28 mouse cellular contexts compared by ENCODE assay signal in the genomic region with DNA sequence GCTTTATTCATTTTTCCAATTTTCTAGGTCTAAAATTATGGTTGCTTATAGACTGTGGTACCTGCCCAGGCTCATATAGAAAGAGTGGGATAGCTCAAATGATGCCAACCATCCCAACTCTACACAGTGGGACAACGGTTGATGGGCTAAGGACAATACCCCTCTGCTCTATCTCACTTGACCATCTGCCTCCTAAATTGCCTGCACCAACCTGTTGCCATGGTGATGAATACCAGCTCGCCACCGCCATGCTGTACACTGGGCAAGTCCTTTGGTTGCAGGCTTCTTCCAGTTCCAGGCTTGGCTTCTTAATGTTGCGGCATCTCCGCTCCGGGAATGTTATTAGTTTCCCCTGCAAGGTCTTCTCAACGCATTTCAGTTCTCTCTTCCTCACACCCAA.
DNase-seq lines count a peak whose midpoint lies in the region; ATAC-seq and TF ChIP-seq lines count a peak whose summit lies in the region.
"Had no signal": no experiment of that assay in that cellular context is flagged by ENCODE, and none has a peak within 500 bp of the region (broad histone marks: within the 10 kb centered on the region; RNA-seq: fewer than 3 reads in every experiment).

No protein-coding gene starts in this region.

- H3K9ac ChIP-seq in forebrain, embryonic 11.5 days (ENCODE audit: low read length), result no peak overlapping the region
- H3K9ac ChIP-seq in midbrain, embryonic 16.5 days (ENCODE audit: low read depth, low read length), result no peak overlapping the region
- no peak overlapping the region for H3K9ac ChIP-seq in hindbrain, embryonic 12.5 days
- no peak overlapping the region for H3K9ac ChIP-seq in midbrain, postnatal 0 days (replicated peaks; ENCODE audit: low read length, poor library complexity, severe bottlenecking)
- H3K9ac ChIP-seq: embryonic facial prominence, embryonic 13.5 days; kidney, embryonic 15.5 days; limb, embryonic 15.5 days; liver, embryonic 14.5 days; lung, embryonic 14.5 days; neural tube, embryonic 13.5 days; stomach, embryonic 15.5 days had no signal

- no peaks in the 10 kb centered on the region for H3K36me3 ChIP-seq in forebrain, embryonic 11.5 days (ENCODE audit: control insufficient read depth, insufficient read depth, low read length)
- H3K36me3 ChIP-seq in forebrain, embryonic 10.5 days (replicated peaks), result no peaks in the 10 kb centered on the region
- H3K36me3 ChIP-seq in midbrain, embryonic 10.5 days, result no peaks in the 10 kb centered on the region
- H3K36me3 ChIP-seq in midbrain, embryonic 16.5 days (ENCODE audit: control insufficient read depth, insufficient read depth, low read length), result 0 out of 2 replicates have a peak, but pooled peaks cover 3% of the 10 kb centered on the region
- H3K36me3 ChIP-seq in hindbrain, embryonic 12.5 days, result no peaks in the 10 kb centered on the region
- no peaks in the 10 kb centered on the region for H3K36me3 ChIP-seq in midbrain, postnatal 0 days (ENCODE audit: insufficient read depth, low read length)
- H3K36me3 ChIP-seq: embryonic facial prominence, embryonic 13.5 days; G1E; kidney, embryonic 15.5 days; limb, embryonic 15.5 days; neural tube, embryonic 13.5 days; stomach, embryonic 15.5 days had no signal

- DNase-seq in forebrain, embryonic 11.5 days (ENCODE audit: low spot score), result no peak
- DNase-seq in forebrain, embryonic 10.5 days (ENCODE audit: extremely low spot score, low spot score), result no peak
- DNase-seq in midbrain, embryonic 10.5 days (ENCODE audit: low spot score), result peak; percentile 25
- peak; percentile 37 for DNase-seq in midbrain, postnatal 0 days (ENCODE audit: low spot score)
- DNase-seq: adrenal gland, adult 2 months; B cell, adult 2 months; cerebellum, adult 18-20 months; cerebellum, postnatal 36 days; gastrocnemius, postnatal 36 days; heart, adult 2 months; kidney, adult 11 months; kidney, postnatal 36 days; lung, embryonic 14.5 days; thymus, postnatal 25 days had no signal

- peak; percentile 51; the same call in 1 of the 2 replicates for ATAC-seq in forebrain, embryonic 11.5 days (replicated peaks; ENCODE audit: low FRiP score)
- ATAC-seq in midbrain, embryonic 16.5 days, result no peak
- ATAC-seq in hindbrain, embryonic 12.5 days (ENCODE audit: low FRiP score), result peak; percentile 69; the same call in 1 of the 2 replicates
- no peak for ATAC-seq in midbrain, postnatal 0 days (ENCODE audit: low FRiP score)
- no peak for ATAC-seq in frontal cortex, adult (ENCODE audit: low TSS enrichment)
- ATAC-seq: Patski had no signal

- H3K4me1 ChIP-seq in forebrain, embryonic 11.5 days (replicated peaks; ENCODE audit: control insufficient read depth, insufficient read depth, low read length), result no peaks in the 10 kb centered on the region
- H3K4me1 ChIP-seq in forebrain, embryonic 10.5 days, result peaks cover 8% of the 10 kb centered on the region
- peaks cover 8% of the 10 kb centered on the region for H3K4me1 ChIP-seq in midbrain, embryonic 10.5 days
- H3K4me1 ChIP-seq in midbrain, embryonic 16.5 days (ENCODE audit: control insufficient read depth, insufficient read depth, low read length), result no peaks in the 10 kb centered on the region
- peaks cover 4% of the 10 kb centered on the region; the same call in 1 of the 2 replicates for H3K4me1 ChIP-seq in hindbrain, embryonic 12.5 days
- H3K4me1 ChIP-seq in midbrain, postnatal 0 days (ENCODE audit: insufficient read depth, low read length), result no peaks in the 10 kb centered on the region
- H3K4me1 ChIP-seq: embryonic facial prominence, embryonic 13.5 days; kidney, embryonic 15.5 days; limb, embryonic 15.5 days; stomach, embryonic 15.5 days had no signal

- H3K4me2 ChIP-seq in forebrain, embryonic 11.5 days (ENCODE audit: low read depth, low read length, severe bottlenecking), result no peak overlapping the region
- H3K4me2 ChIP-seq in midbrain, embryonic 16.5 days (ENCODE audit: low read length), result no peak overlapping the region
- no peak overlapping the region for H3K4me2 ChIP-seq in hindbrain, embryonic 12.5 days (replicated peaks)
- no peak overlapping the region for H3K4me2 ChIP-seq in midbrain, postnatal 0 days (ENCODE audit: low read depth, low read length, poor library complexity, severe bottlenecking)
- H3K4me2 ChIP-seq: embryonic facial prominence, embryonic 13.5 days; kidney, embryonic 15.5 days; limb, embryonic 15.5 days; lung, embryonic 14.5 days; neural tube, embryonic 13.5 days; stomach, embryonic 15.5 days had no signal

- H3K4me3 ChIP-seq in forebrain, embryonic 11.5 days (ENCODE audit: low read depth, low read length), result no peak overlapping the region
- no peak overlapping the region for H3K4me3 ChIP-seq in forebrain, embryonic 10.5 days
- H3K4me3 ChIP-seq in midbrain, embryonic 10.5 days, result no peak overlapping the region
- H3K4me3 ChIP-seq in midbrain, embryonic 16.5 days (ENCODE audit: low read depth, low read length), result no peak overlapping the region
- H3K4me3 ChIP-seq in hindbrain, embryonic 12.5 days, result no peak overlapping the region
- no peak overlapping the region for H3K4me3 ChIP-seq in midbrain, postnatal 0 days (ENCODE audit: low read depth, low read length)
- H3K4me3 ChIP-seq: embryonic facial prominence, embryonic 13.5 days; erythroblast, embryonic 14.5 days; heart, adult 2 months; kidney, embryonic 15.5 days; left cerebral cortex, adult 2 months; limb, embryonic 15.5 days; neural tube, embryonic 13.5 days; stomach, embryonic 15.5 days had no signal

- WGBS in forebrain, embryonic 11.5 days, result 71% methylated on average over 7 of the region's 7 CpGs
- 84% methylated on average over 7 of the region's 7 CpGs for WGBS in forebrain, embryonic 10.5 days
- 58% methylated on average over 7 of the region's 7 CpGs for WGBS in midbrain, embryonic 10.5 days
- WGBS in midbrain, embryonic 16.5 days, result 47% methylated on average over 7 of the region's 7 CpGs
- WGBS in hindbrain, embryonic 12.5 days, result 46% methylated on average over 7 of the region's 7 CpGs
- 62% methylated on average over 7 of the region's 7 CpGs for WGBS in midbrain, postnatal 0 days

- no peaks in the 10 kb centered on the region for H3K27me3 ChIP-seq in forebrain, embryonic 11.5 days (ENCODE audit: control insufficient read depth, insufficient read depth, low read length)
- no peaks in the 10 kb centered on the region for H3K27me3 ChIP-seq in forebrain, embryonic 10.5 days (ENCODE audit: poor library complexity, severe bottlenecking)
- no peaks in the 10 kb centered on the region for H3K27me3 ChIP-seq in midbrain, embryonic 10.5 days (ENCODE audit: low read depth, poor library complexity, severe bottlenecking)
- H3K27me3 ChIP-seq in midbrain, embryonic 16.5 days (ENCODE audit: control insufficient read depth, insufficient read depth, low read depth, low read length), result no peaks in the 10 kb centered on the region
- no peaks in the 10 kb centered on the region for H3K27me3 ChIP-seq in hindbrain, embryonic 12.5 days
- no peaks in the 10 kb centered on the region for H3K27me3 ChIP-seq in midbrain, postnatal 0 days (ENCODE audit: insufficient read depth, low read length)
- H3K27me3 ChIP-seq: CH12.LX; embryonic facial prominence, embryonic 13.5 days; kidney, embryonic 15.5 days; neural tube, embryonic 13.5 days; Patski; stomach, embryonic 15.5 days had no signal

- no peak overlapping the region for H3K27ac ChIP-seq in forebrain, embryonic 11.5 days (ENCODE audit: low read depth, low read length)
- no peak overlapping the region for H3K27ac ChIP-seq in forebrain, embryonic 10.5 days
- H3K27ac ChIP-seq in midbrain, embryonic 10.5 days (replicated peaks), result no peak overlapping the region
- H3K27ac ChIP-seq in midbrain, embryonic 16.5 days (ENCODE audit: low read length), result no peak overlapping the region
- no peak overlapping the region for H3K27ac ChIP-seq in hindbrain, embryonic 12.5 days
- no peak overlapping the region for H3K27ac ChIP-seq in midbrain, postnatal 0 days (ENCODE audit: low read depth, low read length)
- H3K27ac ChIP-seq: embryonic facial prominence, embryonic 13.5 days; heart, adult 2 months; kidney, embryonic 15.5 days; left cerebral cortex, adult 2 months; limb, embryonic 15.5 days; liver, embryonic 14.5 days; neural tube, embryonic 13.5 days; stomach, embryonic 15.5 days had no signal

- TF ChIP-seq CTCF in midbrain, postnatal 0 days (IDR thresholded peaks at IDR 0.05), result no peak

- no peaks in the 10 kb centered on the region for H3K9me3 ChIP-seq in forebrain, embryonic 11.5 days (ENCODE audit: control insufficient read depth, low read length)
- H3K9me3 ChIP-seq in forebrain, embryonic 10.5 days, result no peaks in the 10 kb centered on the region
- no peaks in the 10 kb centered on the region for H3K9me3 ChIP-seq in midbrain, embryonic 10.5 days (replicated peaks)
- no peaks in the 10 kb centered on the region for H3K9me3 ChIP-seq in midbrain, embryonic 16.5 days (replicated peaks; ENCODE audit: control insufficient read depth, low read length, poor library complexity, severe bottlenecking)
- no peaks in the 10 kb centered on the region for H3K9me3 ChIP-seq in hindbrain, embryonic 12.5 days (replicated peaks)
- no peaks in the 10 kb centered on the region for H3K9me3 ChIP-seq in midbrain, postnatal 0 days (ENCODE audit: low read length)
- H3K9me3 ChIP-seq: embryonic facial prominence, embryonic 13.5 days; kidney, embryonic 15.5 days; limb, embryonic 15.5 days; neural tube, embryonic 13.5 days; stomach, embryonic 15.5 days had no signal

Comparison
In these comparisons a context has a peak if more than half of its experiments do, and no peak if none do; other contexts are left out.
1. ATAC-seq: peak in forebrain, embryonic 11.5 days (single experiment) and hindbrain, embryonic 12.5 days (single experiment); none in midbrain, embryonic 16.5 days (single experiment), midbrain, postnatal 0 days (single experiment) and frontal cortex, adult (single experiment).
2. DNase-seq: peak in midbrain, embryonic 10.5 days (single experiment) and midbrain, postnatal 0 days (single experiment); none in forebrain, embryonic 11.5 days (single experiment) and forebrain, embryonic 10.5 days (single experiment).